Mouse (Mus musculus) CD4-positive, CD25-positive, alpha-beta regulatory T cell, adult 4 months (primary cell): ENCODE results near the gene Slf2. TPM values are rescaled to one million over a fixed set of nuclear protein-coding genes. Genes with fewer than 3 reads are reported as not detected.

Source experiments
- ATAC-seq: one replicate; pipeline ENCODE4 v1.8.0; 2017
- polyA plus RNA-seq, 2 experiments: library from polyadenylated mRNA; unstranded; fragments of 100-300 nt; shearing (Covaris generic); gene quantifications; one replicate each; pipeline ENCODE4 v1.2.1; 2017

The Slf2 gene
- 10 to 100 TPM; 24.7 to 28.4 TPM for polyA plus RNA-seq

GRCm38 (mm10) chr19:44930744-44931453 is at the start of gene Slf2:
Slf2 (plus strand) TSS chr19:44931151.
- peak; percentile 97 for ATAC-seq

DNA sequence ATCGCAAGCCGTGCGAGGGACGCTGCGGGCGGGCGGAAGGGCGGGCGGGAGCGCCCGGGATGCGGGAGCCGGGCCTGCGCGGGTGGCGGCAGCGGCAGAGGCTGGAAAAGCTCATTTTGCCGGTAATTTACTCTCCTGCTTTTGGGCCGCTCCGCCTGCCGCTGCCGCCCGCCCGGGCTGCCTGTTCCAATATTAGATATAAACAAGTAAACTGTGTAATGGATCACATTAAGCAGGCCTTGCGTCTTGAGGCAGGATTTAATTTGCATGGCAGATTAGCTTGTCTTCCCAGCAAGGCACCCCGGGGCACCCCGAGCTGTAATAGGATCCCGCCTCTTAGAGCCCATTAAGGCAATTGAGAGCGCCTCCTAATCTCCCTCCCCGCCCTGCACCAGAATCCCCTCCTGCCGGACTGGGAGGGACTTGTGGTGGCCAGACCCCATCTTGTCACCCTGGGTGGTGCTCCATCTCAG is 48.4 kb upstream of the Slf2 start:
- no peak for ATAC-seq

- no peak for ATAC-seq
These were observed 46.6 kb upstream of the Slf2 start for GRCm38 (mm10) chr19:44884331-44884730.

DNA sequence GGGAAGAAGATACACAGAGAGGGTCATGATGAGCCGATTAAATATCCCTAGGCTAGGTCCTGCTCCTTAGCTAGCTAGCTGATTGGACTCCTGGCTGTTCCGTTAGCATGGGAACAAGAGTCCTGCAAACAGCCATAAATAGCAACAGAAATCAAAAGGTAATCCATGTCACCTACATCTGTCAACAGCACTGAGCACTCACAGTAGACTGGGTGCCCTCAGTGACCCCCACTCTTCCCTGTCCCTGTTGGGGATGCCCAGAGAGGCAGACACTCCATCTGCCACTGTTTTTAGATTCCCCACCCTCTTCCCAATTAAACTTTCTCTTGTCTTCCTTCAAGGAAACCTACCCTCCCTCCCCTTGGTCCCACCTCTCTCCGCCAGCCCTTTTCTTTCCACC is 44.5 kb upstream of the Slf2 start:
- no peak for ATAC-seq

DNA sequence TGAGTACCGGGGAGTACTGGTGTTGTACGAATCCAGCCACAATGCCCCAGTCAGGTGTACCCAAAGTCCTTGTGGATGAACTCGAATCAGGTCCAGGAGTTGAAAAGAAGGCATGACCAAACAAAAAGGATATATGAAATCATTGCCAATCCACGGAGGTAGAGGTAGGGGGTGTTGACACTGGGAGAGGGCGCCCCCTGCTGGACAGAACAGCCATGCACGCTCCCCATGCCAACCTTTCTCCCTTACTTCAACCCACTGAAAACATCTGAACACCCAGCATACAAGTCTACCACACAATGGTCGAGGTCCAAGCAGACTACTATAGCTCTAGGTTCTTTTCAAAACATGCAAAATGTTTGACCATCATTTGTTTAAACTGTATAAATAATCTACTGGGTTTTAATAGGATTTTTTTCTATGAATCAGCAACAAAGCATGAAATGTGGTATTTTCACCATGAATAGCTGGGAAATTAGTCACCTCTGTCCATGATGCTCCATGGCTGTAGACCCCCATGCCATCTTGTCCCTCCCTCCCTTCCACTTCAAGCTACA is 43.2 kb upstream of the Slf2 start:
- no peak for ATAC-seq

DNA sequence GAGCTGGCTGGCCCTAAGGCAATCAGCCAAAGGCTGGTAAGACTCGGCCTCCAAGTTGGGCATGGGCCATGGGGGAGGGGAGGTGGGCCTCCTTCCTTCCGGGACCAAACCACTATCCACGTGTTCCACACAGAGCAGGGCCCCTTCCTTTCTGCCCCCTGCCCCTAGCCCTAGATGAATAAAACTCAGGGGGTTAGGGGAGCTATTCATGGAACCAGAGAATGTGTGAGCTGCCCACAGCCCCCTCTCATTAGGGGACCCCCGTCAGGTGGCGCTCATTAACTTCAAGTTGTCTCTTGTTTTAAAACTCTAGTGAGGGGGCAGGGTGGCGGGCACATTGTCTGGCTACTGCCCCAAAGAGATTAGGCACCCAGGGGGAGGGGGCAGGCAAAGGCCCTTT is 41.4 kb upstream of the Slf2 start:
- no peak for ATAC-seq

DNA sequence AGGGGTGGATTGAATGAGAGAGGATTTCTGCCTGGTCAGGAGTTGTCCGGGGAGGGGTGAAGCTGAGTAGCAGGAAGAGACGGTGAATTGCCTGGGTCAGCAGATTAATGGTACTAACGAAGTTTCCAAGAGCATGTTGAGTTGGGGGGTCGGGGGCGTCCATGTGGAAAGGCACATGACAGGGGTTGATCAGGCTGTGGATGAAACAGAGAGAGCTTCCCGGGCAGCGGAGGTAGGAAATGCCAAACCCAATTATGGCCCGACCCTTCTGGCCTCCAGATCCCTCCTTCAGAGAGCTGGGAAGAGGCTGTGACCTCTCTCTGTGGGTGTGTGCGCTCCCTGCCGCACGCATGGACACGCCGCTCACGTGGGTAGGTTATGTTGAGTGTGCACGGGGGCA is 39.5 kb upstream of the Slf2 start:
- no peak for ATAC-seq

DNA sequence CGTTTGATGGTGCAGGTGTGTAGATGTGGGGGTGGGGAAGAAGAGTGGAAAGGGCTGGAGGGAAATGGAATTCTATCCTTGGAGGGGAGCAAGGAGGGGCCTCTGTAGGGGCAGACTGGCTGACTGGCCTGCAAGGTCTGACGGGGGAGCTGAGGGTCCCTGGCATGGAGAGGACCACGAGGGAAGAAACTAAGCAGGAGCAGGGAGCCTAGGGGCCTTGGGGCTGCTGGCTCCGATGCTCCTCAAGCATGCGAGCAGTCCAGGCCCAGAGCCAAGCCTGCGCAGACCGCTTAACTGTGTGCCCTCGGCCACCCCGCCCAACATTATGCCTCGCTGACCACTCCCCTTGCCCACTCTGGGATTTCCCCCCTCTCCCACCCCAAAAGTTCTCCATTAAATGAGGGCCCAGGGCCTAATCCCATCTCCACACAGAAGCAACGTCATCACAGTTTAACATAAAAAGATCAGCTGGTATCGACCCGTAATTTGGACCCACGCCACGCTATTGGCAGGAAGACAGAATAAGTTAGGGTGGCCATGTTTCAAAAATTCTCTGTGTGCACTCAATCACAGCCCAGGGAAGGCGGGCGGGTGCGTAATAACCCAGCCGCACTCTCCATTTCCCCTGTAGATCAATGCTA is 37.6 kb upstream of the Slf2 start:
- no peak for ATAC-seq

GRCm38 (mm10) chr19:44895245-44895644 is 35.7 kb upstream of the Slf2 start:
- no peak for ATAC-seq

GRCm38 (mm10) chr19:44896450-44896849 is 34.5 kb upstream of the Slf2 start:
- no peak for ATAC-seq

DNA sequence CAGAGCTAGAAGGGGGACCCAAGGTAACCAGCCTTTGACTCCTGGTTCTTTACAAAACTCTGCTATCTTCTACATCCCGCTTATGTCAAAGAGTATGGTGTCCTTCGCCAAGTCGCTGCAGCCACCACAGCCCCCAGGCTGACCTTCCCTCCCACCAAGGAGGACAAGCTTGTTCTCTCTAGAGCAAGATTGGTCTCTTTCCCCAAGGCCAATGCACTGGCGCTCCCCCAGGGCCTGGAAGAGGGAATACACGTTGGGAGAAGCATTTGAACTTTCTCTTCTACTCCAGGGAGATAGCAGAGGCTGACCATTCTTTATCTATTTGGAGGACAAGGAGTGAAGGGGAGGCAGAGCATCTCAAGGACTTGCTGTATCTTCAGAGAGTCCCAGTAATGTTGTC is 33.4 kb upstream of the Slf2 start:
- no peak for ATAC-seq

DNA sequence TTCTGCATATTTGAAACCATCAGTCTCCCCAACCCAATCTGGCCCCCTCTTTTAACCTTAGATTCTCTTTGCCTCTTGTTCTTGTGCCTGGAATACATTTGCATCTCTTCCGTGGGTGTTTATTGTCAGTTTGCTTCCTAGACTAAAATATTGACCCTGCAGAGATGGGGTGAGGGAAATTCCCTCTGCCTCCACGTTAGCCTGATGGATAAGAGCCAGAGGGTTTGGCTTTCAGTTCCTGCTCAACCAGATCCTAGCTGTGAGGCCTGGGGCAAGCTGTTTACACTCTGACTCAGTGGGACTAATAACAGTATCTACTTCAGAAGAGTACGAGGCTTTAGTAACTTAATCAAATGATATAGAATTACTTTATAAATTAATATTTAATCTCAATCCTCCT is 32.3 kb upstream of the Slf2 start:
- no peak for ATAC-seq

- no peak for ATAC-seq
These were observed 31.7 kb upstream of the Slf2 start for GRCm38 (mm10) chr19:44899104-44899793.

DNA sequence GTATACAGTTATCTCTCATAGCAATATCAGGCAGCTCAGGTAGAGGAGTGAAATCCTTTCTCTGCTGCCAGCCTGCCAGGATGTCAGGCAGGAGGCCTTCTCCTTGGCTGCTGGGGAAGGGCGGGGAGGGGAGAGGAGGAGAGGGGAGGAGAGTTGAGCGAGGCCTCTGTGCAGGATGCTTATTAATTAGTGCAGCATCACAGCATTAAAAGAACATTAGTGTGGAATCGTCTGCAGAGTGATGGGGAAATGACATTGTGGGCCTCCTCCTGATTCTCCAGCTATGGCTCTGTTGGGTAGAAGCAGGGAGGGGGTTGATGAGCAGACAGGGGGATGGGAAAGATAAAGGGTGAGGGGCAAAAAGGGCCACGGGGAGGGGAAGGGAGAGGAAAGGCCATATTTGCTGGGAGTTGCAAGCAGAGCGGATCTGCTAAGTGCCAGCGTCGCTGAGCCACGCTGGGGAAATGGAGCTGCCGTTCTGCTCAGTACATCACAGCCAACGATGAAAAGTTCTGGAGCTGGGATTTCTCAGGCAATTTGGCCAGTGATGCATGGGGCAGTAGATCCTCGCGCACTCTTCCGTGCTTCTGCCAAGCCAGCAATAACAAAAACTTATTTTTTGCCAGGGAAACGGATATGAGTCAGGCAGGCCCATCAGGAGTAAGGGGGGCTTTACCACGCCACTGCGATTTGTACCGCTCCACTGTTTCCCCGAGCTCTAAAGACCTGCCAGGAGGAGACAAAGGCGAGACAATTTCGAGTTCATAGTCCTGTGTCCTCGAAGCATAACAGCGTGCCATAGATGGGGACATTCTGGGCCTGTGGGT is 30.8 kb upstream of the Slf2 start:
- ATAC-seq, result no peak

- ATAC-seq, result no peak
These were observed 29.9 kb upstream of the Slf2 start for GRCm38 (mm10) chr19:44901047-44901446.

DNA sequence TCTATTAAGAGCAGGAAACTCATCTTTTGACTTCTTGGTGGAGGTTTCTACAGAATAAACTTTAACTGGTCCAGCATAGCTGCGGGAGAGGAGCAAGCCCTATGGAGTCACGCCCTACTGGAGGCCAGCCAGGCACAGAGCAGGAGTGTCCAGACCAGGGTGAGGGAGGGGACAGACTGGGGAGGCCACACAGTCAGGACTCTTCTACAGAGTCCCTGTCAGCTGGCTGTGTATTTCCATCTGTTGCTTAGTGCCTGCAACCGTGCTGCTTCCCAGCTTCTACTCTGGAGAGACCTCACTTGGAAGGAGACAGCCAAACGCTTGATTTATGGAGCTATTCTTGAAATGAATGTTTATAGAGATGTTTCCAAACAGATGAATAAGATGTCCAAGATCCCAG is 28.6 kb upstream of the Slf2 start:
- no peak for ATAC-seq

GRCm38 (mm10) chr19:44903343-44904000 is 27.5 kb upstream of the Slf2 start:
- no peak for ATAC-seq

DNA sequence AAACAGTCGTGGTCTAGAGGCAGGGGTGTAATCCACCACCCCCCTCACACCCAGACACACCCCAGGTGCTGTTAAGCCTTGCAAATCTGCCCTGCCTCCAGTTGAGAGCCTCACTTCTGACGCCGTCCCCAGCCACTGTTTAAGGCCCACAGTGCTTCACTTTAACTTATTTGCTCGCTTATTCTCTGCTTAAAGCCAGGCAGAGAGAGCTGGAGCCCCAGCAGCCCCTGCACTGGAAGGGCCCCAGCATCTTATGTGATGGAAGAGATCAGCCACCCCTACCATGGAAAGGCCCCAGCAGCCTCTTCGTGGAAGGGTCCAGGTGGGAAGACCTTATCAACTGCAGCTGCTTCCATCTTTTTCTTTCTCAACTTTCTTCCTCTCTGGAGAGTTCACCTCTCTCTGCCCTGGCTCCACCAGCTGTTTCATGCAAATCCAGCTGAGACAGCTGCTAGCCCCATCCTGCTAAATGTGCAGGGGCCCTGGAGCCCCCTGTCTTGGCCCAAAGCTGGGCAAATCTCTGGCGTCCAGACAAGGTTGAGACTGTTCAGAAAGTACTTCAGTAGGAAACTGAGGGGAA is 26.7 kb upstream of the Slf2 start:
- ATAC-seq, result no peak

- no peak for ATAC-seq
These were observed 25.6 kb upstream of the Slf2 start for GRCm38 (mm10) chr19:44905316-44905715.

DNA sequence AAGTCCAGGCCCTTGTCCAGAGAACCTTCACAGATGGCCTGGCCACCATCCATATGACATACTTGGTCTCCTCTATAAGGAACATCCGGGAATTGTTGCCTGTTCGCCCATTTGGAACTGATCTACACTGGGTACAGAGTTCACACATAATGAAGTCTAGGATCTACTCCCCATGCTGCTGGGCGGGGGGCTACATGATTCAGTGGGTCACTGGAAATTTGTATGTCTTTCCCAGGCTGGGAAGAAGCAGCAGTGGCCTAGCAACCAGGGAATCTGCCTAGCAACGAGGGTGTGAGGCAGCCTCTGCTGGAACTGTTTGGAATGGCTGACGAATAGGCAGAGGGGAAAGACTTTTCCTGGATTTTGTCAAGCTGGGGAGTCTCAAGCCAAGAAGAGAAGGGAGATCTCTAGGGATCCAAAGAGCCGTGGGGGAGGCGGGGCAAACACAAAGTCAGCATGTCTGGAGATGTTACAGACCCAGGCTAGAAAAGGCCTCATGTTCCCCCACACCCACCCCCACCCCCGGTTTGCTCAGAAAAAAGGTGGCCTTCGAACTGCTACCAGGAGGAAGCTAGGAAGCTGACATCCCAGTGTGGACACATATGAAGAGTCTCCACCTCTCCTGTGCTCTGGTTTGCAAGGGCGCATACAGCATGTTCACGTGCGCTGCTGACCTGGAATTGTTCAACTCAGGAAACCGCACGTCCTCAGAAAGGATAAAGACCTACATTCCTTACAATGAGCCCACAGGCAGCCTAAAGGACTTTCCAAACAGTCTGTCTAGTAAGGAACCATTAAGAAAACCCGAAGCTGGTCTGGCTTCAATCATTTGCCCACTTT is 22.9 kb upstream of the Slf2 start:
- ATAC-seq, result no peak
